Mouse (Mus musculus): ENCODE measurements around the gene Chrna10.

Chrna10 gene

GRCm38 (mm10) chr7:102081784-102082183, 34.8 kb downstream of the Chrna10 start:
- no peak for DNase-seq (ENCODE audit: low spot score)

- no peak for DNase-seq (ENCODE audit: low spot score)
Measured at GRCm38 (mm10) chr7:102080311-102080710, 36.3 kb downstream of the Chrna10 start.

- no peak for DNase-seq (ENCODE audit: low spot score)
Measured at GRCm38 (mm10) chr7:102078517-102078916, 38.1 kb downstream of the Chrna10 start.

GRCm38 (mm10) chr7:102076714-102077296, 39.8 kb downstream of the Chrna10 start:
- no peak for DNase-seq (ENCODE audit: low spot score)

- DNase-seq (ENCODE audit: low spot score), result no peak
Measured at GRCm38 (mm10) chr7:102066363-102066762, 50.3 kb downstream of the Chrna10 start.

- peak; percentile 95 for DNase-seq (ENCODE audit: low spot score)
Measured at GRCm38 (mm10) chr7:102065046-102065891, 51.4 kb downstream of the Chrna10 start, which contains the start of the genes Rnf121, Xndc1 and Xntrpc. Rnf121 (minus strand) TSS chr7:102065469. Xndc1 (plus strand) TSS chr7:102065511. Xntrpc (plus strand) TSS chr7:102065713.

GRCm38 (mm10) chr7:102064655-102065045, 52.0 kb downstream of the Chrna10 start:
- no peak for DNase-seq (ENCODE audit: low spot score)

GRCm38 (mm10) chr7:102063891-102064290, 52.7 kb downstream of the Chrna10 start:
- no peak for DNase-seq (ENCODE audit: low spot score)

- no peak for DNase-seq (ENCODE audit: low spot score)
Measured at GRCm38 (mm10) chr7:102062203-102062602, 54.4 kb downstream of the Chrna10 start.

GRCm38 (mm10) chr7:102061353-102061752, 55.3 kb downstream of the Chrna10 start:
- no peak for DNase-seq (ENCODE audit: low spot score)

Data from yolk sac, embryonic 10.5 days (tissue).